Mouse (Mus musculus) limb, embryonic 13.5 days (tissue): ENCODE results near the gene Fbp2. TPM values are rescaled to one million over a fixed set of nuclear protein-coding genes. Genes with fewer than 3 reads are reported as not detected.

Source experiments
- ATAC-seq: fragments of 200-750 bp; cut with Nextera tagmentation; 2 replicates; pipeline ENCODE4 v1.8.0; 2017; ENCODE audit warnings: low read depth, moderate number of reproducible peaks, moderate TSS enrichment; ENCODE audit not compliant: low FRiP score
- H3K27ac ChIP-seq: fragments of 300-500 bp; sonication (generic); 2 replicates; pipeline ENCODE4 v1.5.1; 2015; ENCODE audit warnings: inconsistent platforms, mild to moderate bottlenecking, moderate library complexity
- H3K27me3 ChIP-seq: fragments of 300-500 bp; sonication (generic); 2 replicates; pipeline ENCODE4 v1.6.1; 2015; ENCODE audit warnings: mild to moderate bottlenecking, inconsistent platforms
- H3K36me3 ChIP-seq: fragments of 300-500 bp; sonication (generic); 2 replicates; pipeline ENCODE4 v1.6.1; 2015; ENCODE audit warnings: inconsistent platforms, mild to moderate bottlenecking, moderate library complexity
- H3K4me1 ChIP-seq: fragments of 300-500 bp; sonication (generic); 2 replicates; pipeline ENCODE4 v1.6.1; 2015; ENCODE audit warnings: inconsistent platforms
- H3K4me2 ChIP-seq: fragments of 300-500 bp; sonication (generic); replicated peaks from 2 replicates; pipeline ENCODE4 v1.6.1; 2015; ENCODE audit warnings: inconsistent platforms, mild to moderate bottlenecking, moderate library complexity
- H3K4me3 ChIP-seq: fragments of 300-500 bp; sonication (generic); 2 replicates; pipeline ENCODE4 v1.5.1; 2015; ENCODE audit warnings: moderate library complexity, mild to moderate bottlenecking, inconsistent platforms
- H3K9ac ChIP-seq: fragments of 300-500 bp; sonication (generic); 2 replicates; pipeline ENCODE4 v1.6.1; 2015; ENCODE audit warnings: mild to moderate bottlenecking, inconsistent platforms
- H3K9me3 ChIP-seq: fragments of 300-500 bp; sonication (generic); 2 replicates; pipeline ENCODE4 v1.6.1; 2016; ENCODE audit warnings: inconsistent platforms
- WGBS: fragments of 180-500 bp; shearing (Covaris S2); methylation state at CpG from one replicate; pipeline ENCODE4 v1.1.7; 2015; 5-methylcytosine and 5-hydroxymethylcytosine counted together
- polyA plus RNA-seq: library from polyadenylated mRNA; unstranded; fragments of >200 nt; fragmentation: Nextera tagmentation; extraction: Ambion mirVana; gene quantifications from 2 replicates; pipeline ENCODE4 v1.2.1, GENCODE M21; 2015

Fbp2 gene
- 1.5 and 3.3 TPM in 2 replicates for polyA plus RNA-seq

DNA sequence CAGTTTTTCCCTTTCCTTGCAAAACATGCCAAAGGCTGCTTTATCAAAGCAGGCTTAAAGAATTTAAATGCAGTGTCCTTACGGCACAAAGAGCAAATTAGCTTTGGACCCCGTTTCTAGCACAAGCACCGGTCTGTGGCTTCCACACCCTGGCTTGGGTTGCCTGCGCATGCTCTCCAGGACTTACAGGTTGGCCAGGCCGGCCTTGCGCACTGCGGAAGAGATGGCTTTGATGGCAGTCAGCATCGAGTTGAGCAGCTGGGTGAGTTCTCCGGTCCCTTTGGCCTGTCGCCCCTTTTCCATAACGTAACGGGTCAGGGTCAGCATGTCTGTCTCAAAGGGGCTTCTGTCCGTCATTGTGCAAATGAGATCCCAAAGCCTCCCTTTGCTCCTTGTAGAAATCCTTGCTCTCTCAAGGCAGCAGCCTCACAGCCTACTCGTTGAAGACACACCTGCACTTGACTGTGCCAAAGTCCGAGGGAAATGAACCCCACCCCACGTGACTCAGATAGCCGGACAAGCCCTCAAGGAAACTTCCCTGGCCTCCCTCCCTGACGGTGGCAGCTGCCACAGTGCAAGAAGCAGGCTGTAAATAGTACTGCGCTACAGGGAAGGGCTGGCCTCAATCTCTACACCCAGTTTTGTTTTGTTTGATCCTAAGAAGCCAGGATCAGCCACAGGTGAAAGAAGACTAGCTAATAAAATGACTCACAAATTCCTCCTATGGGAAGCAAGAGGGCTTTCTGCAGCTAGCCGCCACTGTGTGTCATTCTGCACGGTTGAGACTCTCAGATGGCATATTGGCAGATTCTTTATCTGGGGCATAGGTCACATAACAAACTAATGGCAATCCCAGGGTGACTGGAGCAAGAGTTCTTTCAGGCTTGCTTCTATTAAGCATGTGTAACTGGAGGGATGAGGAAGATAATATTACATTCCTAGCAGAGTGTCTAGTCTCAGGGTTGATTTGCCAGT, at the start of gene Fbp2:
Fbp2 (minus strand) TSS at position 482 of the 975 bp plus-strand sequence.
- no peak within 1 kb of the TSS for H3K4me3 ChIP-seq
- peaks cover 5% of the 10 kb centered on the region for H3K4me1 ChIP-seq
- no peaks in the 10 kb centered on the region for H3K9me3 ChIP-seq
- H3K4me2 ChIP-seq = no peak within 1 kb of the TSS
- no peaks in the 10 kb centered on the region for H3K36me3 ChIP-seq
- 63% methylated on average over 21 of the region's 21 CpGs for WGBS
- H3K9ac ChIP-seq = no peak within 1 kb of the TSS; the same call in 1 of the 2 replicates
- no peaks in the 10 kb centered on the region for H3K27me3 ChIP-seq
- H3K27ac ChIP-seq = peak within 1 kb of the TSS; percentile 28; the same call in 1 of the 2 replicates
- no peak for ATAC-seq

GRCm38 (mm10) chr13:62907527-62908162, 49.4 kb upstream of the Fbp2 start:
- no peak overlapping the region for H3K27ac ChIP-seq
- H3K9me3 ChIP-seq = no peaks in the 10 kb centered on the region
- no peak overlapping the region for H3K9ac ChIP-seq
- WGBS = 61% methylated on average over 14 of the region's 14 CpGs
- H3K27me3 ChIP-seq = no peaks in the 10 kb centered on the region
- H3K36me3 ChIP-seq = no peaks in the 10 kb centered on the region
- ATAC-seq = no peak
- H3K4me3 ChIP-seq = no peak overlapping the region
- H3K4me2 ChIP-seq = no peak overlapping the region; the same call in 1 of the 2 replicates
- H3K4me1 ChIP-seq = peaks cover 16% of the 10 kb centered on the region

DNA sequence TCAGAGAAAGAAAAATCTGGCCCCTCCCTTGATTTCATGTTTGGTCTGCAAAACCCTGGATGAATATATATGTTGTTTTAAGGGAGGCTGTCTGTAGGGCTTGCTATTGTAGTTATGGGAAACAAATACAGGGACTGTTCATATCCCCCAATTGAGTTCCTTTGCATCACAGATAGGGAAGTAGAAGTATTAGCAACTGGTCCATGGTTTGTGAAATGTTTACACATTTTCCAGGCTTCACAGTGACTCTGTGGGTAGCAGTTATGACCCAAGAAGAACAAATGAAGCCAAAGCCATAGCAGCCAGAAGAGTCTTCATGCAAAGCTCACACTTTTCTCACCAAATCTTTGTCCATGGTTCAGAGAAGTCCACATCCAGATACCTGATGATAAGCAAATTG, 42.9 kb upstream of the Fbp2 start:
- H3K4me2 ChIP-seq = no peak overlapping the region

DNA sequence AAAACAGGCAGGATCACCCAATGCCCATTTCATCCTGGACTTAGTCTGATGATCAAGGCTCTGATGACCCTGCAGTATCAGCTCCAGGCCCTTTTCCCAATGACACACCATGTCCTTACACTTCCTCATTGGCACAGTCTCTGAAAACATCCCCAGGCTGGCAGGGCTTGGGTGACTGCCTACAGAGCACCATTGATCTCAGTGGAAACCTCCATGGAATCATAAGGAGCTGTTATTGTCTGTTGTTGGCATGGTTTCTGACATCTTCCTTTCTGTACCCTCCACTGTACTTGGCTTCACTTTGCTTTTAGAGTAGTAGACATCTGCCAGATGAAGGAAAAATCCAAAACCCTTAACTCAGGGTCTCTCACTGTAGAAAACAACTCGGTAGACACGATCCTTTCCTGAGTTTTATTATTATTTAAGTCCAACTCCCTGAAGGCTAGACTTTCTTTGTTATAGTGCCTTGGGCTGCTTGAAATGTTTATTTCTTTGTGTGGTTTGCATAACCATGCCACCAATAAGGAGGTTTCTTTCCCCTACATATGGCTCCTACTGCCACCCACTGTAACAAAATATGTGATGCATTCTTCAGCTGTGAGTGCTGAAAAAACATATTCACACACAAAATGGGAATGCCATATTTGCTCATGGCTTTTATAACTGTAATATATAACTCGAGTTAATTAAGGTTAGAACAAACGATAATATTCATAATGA, 39.9 kb upstream of the Fbp2 start:
- 86% methylated on average over 4 of the region's 4 CpGs for WGBS
- no peak for ATAC-seq
- no peaks in the 10 kb centered on the region for H3K27me3 ChIP-seq
- H3K4me3 ChIP-seq = no peak overlapping the region
- H3K9me3 ChIP-seq = no peaks in the 10 kb centered on the region
- no peak overlapping the region for H3K9ac ChIP-seq
- no peaks in the 10 kb centered on the region for H3K36me3 ChIP-seq
- no peak overlapping the region for H3K27ac ChIP-seq
- H3K4me1 ChIP-seq = no peaks in the 10 kb centered on the region
- H3K4me2 ChIP-seq = no peak overlapping the region

More for the DNA sequence above, 42.9 kb upstream of the Fbp2 start:
- Histone ChIP-seq H3K9ac (no peak overlapping the region), H3K27me3 (no peaks in the 10 kb centered on the region), H3K36me3 (no peaks in the 10 kb centered on the region), H3K9me3 (no peaks in the 10 kb centered on the region), H3K4me3 (no peak overlapping the region), H3K4me1 (no peaks in the 10 kb centered on the region), H3K27ac (no peak overlapping the region)
- ATAC-seq = no peak

GRCm38 (mm10) chr13:62893044-62893842, 35.0 kb upstream of the Fbp2 start:
- Histone ChIP-seq H3K36me3 (no peaks in the 10 kb centered on the region), H3K4me3 (no peak overlapping the region), H3K4me1 (peaks cover under 1% of the 10 kb centered on the region; the same call in 1 of the 2 replicates), H3K27me3 (peaks cover 25% of the 10 kb centered on the region), H3K9ac (no peak overlapping the region), H3K4me2 (no peak overlapping the region), H3K27ac (no peak overlapping the region; the same call in 1 of the 2 replicates), H3K9me3 (peaks cover 6% of the 10 kb centered on the region)
- ATAC-seq = no peak
- WGBS = 75% methylated on average over 9 of the region's 9 CpGs

DNA sequence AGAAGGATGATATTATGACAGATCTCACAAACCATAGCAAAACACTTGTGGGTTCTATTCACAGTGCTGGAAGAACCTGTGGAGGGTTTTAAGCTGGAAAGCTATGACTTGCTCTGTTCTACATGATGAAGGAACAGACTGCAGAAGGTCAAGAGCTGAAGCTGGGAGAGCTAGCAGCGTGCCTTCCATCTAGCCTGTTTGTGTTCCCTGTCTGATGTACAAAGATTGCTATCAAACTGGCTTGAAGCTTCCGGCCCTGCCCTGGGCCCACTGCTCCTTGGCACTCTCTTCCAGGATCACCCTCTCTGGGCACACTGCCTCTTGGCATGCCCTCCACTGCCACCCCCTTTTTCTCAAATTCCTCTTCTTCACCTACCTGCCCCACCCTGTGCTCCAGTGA, 31.1 kb upstream of the Fbp2 start:
- no peak for ATAC-seq
- Histone ChIP-seq H3K36me3 (no peaks in the 10 kb centered on the region), H3K4me3 (no peak overlapping the region), H3K9ac (no peak overlapping the region), H3K9me3 (peaks cover 6% of the 10 kb centered on the region), H3K4me1 (peaks cover 11% of the 10 kb centered on the region), H3K27ac (no peak overlapping the region), H3K4me2 (no peak overlapping the region), H3K27me3 (peaks cover 54% of the 10 kb centered on the region)
- 82% methylated on average over 2 of the region's 2 CpGs for WGBS

GRCm38 (mm10) chr13:62887712-62888441, 29.7 kb upstream of the Fbp2 start, which contains the start of gene Fbp1:
TSS of gene Fbp1 (minus strand) at chr13:62888282.
- ATAC-seq = 0 out of 2 replicates have a peak, but pooled peaks have one; percentile 19
- 4% methylated on average over 29 of the region's 29 CpGs for WGBS
- peak within 1 kb of the TSS; percentile 57 for H3K4me2 ChIP-seq
- peak within 1 kb of the TSS; percentile 29 for H3K4me3 ChIP-seq
- H3K36me3 ChIP-seq = no peaks in the 10 kb centered on the region
- H3K9ac ChIP-seq = peak within 1 kb of the TSS; percentile 36; the same call in 1 of the 2 replicates
- H3K27me3 ChIP-seq = peaks cover 54% of the 10 kb centered on the region
- H3K9me3 ChIP-seq = peaks cover 6% of the 10 kb centered on the region
- H3K27ac ChIP-seq = no peak within 1 kb of the TSS
- H3K4me1 ChIP-seq = peaks cover 11% of the 10 kb centered on the region

DNA sequence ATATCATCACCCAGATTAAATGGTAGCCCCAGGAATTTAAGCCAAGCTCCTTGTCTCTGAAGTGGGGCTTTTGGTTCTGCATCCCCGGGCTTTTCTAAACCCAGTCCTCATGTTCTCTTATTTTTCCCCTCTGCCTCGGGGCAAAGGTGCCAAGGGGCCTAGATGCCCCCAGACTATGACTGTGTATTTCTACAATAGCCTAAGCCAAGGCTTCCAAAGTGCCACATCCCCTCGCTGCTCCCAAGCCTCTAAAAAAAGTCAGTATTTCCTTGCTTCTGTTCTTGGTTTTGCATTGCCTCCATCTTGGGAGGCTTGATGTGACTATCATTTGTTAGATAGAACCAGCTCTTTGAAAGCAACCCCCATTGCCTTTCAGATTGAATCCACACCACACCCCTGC, 26.3 kb upstream of the Fbp2 start:
- no peaks in the 10 kb centered on the region for H3K9me3 ChIP-seq
- H3K4me1 ChIP-seq = peaks cover 11% of the 10 kb centered on the region
- H3K27me3 ChIP-seq = peaks cover 42% of the 10 kb centered on the region
- H3K4me2 ChIP-seq = no peak overlapping the region
- no peak overlapping the region for H3K27ac ChIP-seq
- H3K4me3 ChIP-seq = no peak overlapping the region
- no peaks in the 10 kb centered on the region for H3K36me3 ChIP-seq
- no peak overlapping the region for H3K9ac ChIP-seq
- ATAC-seq = no peak
- 83% methylated on average over 3 of the region's 3 CpGs for WGBS

DNA sequence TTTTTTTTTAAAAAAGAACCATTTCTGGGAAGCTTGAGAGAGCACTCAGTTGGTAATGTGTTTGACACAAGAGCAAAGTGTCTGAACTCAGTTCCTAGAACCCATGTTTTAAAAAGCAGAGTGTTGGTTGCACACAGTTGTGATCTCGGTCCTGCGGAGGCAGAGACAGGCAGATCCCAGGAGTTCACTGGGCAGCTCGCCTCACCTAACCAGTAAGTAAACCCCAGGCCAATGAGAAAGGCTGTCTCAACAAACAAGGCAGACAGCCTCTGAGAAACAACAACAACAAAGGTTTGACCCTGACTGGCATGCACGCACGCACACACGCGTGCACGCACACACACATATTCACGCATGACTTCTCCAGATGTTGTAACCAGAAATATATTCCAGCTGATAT, 25.7 kb upstream of the Fbp2 start:
- WGBS = 87% methylated on average over 9 of the region's 9 CpGs

GRCm38 (mm10) chr13:62883436-62883835, 25.2 kb upstream of the Fbp2 start:
- no peak overlapping the region for H3K4me2 ChIP-seq
- H3K27me3 ChIP-seq = peaks cover 31% of the 10 kb centered on the region
- H3K4me3 ChIP-seq = no peak overlapping the region
- H3K27ac ChIP-seq = no peak overlapping the region
- no peak overlapping the region for H3K9ac ChIP-seq
- H3K4me1 ChIP-seq = peaks cover 11% of the 10 kb centered on the region
- 80% methylated on average over 2 of the region's 2 CpGs for WGBS
- no peak for ATAC-seq
- no peaks in the 10 kb centered on the region for H3K36me3 ChIP-seq
- no peaks in the 10 kb centered on the region for H3K9me3 ChIP-seq

More for the DNA sequence above, 25.7 kb upstream of the Fbp2 start:
- ATAC-seq = no peak
- peaks cover 36% of the 10 kb centered on the region for H3K27me3 ChIP-seq
- H3K9me3 ChIP-seq = no peaks in the 10 kb centered on the region
- H3K27ac ChIP-seq = no peak overlapping the region
- H3K4me1 ChIP-seq = peaks cover 11% of the 10 kb centered on the region
- no peaks in the 10 kb centered on the region for H3K36me3 ChIP-seq
- H3K4me3 ChIP-seq = no peak overlapping the region
- H3K4me2 ChIP-seq = no peak overlapping the region
- no peak overlapping the region for H3K9ac ChIP-seq

DNA sequence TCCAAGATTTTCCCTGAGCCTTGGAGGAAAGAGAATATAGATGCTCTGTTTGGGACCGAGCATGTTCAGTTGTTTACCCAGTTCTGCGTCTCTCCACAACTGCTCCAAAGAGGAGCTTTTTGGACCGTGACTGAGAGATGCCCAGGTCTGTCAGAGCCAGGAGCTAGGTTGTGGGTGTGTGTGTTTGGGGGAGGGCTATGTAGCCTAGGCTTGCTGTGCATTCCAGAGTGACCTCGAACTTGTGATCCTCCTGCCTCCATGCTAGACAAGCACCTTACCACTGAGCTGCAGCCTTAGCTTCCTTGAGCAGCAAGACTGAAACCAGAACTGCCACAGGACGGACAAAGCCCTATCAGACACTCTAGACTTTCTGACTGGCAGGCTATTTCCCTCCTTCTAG, 24.6 kb upstream of the Fbp2 start:
- no peak for ATAC-seq
- Histone ChIP-seq H3K36me3 (no peaks in the 10 kb centered on the region), H3K4me2 (no peak overlapping the region), H3K9me3 (no peaks in the 10 kb centered on the region), H3K9ac (no peak overlapping the region), H3K27ac (no peak overlapping the region), H3K4me3 (no peak overlapping the region), H3K27me3 (peaks cover 25% of the 10 kb centered on the region), H3K4me1 (peaks cover 6% of the 10 kb centered on the region)
- 83% methylated on average over 5 of the region's 5 CpGs for WGBS
